Mouse (Mus musculus) left cerebral cortex, adult 8-10 months (tissue): Measurements from ENCODE around the gene Itprip. TPM values are rescaled to one million over a fixed set of nuclear protein-coding genes. Genes with fewer than 3 reads are reported as not detected.
"Not testable (repeated sequence)": the region's sequence is repeated elsewhere in the genome, so short reads cannot be mapped to it uniquely, and the experiment has no call there.

Experiments
- DNase-seq, 2 experiments: peaks; one replicate each; pipeline ENCODE4 v3.0.0; 2022; ENCODE audit warnings: low spot score in 2 of 2
- microRNA-seq, 2 experiments: library from miRNA; unstranded; fragments of <30 nt; microRNA quantifications; one replicate each; pipeline ENCODE4 v1.2.0; 2022
- total RNA-seq, 4 experiments: library from RNA; stranded (reverse); gene quantifications; 2 replicates each; pipeline ENCODE4 v1.2.4; 2022

Itprip gene
- total RNA-seq, 4 experiments from 2014 or later: 0.74 to 1.7 (median 1.2) TPM

- no peak for DNase-seq
Observed at GRCm38 (mm10) chr19:47853951-47854795, 64.9 kb downstream of the Itprip start.

- no peak for DNase-seq
Observed at GRCm38 (mm10) chr19:47853053-47853452, 66.0 kb downstream of the Itprip start.

- not testable (repeated sequence) for DNase-seq
Observed at GRCm38 (mm10) chr19:47852131-47852530, 67.0 kb downstream of the Itprip start.

GRCm38 (mm10) chr19:47849735-47850134, 69.4 kb downstream of the Itprip start:
- DNase-seq: no peak

Small RNAs within 50 kb of the gene (microRNA-seq; reads per million reads assigned to microRNA genes)
- 0 reads per million in 2 experiments for gene Gm22240

Other genes starting within 250 kb of the Itprip start
- under 1 TPM; 0.33 to 0.74 (median 0.47) TPM for gene Col17a1, start 227.2 kb downstream of the Itprip start, total RNA-seq
- gene Sfr1, start 187.6 kb downstream of the Itprip start, total RNA-seq: 10 to 100 TPM; 88.3 to 92.5 (median 89.9) TPM
- 10 to 100 TPM; 47.5 to 55.8 (median 51.4) TPM for gene Gsto1, start 64.3 kb downstream of the Itprip start, total RNA-seq
- gene Gsto2, start 53.8 kb downstream of the Itprip start, total RNA-seq: 1 to 10 TPM; 1.5 to 2.6 (median 2.2) TPM
- gene Cfap43, start within 50 bp of the Itprip start, total RNA-seq: 1 to 10 TPM in 2 of 4 experiments, under 1 TPM in 2; 0.46 to 1.2 (median 0.99) TPM
- gene Cfap58, start 18.4 kb upstream of the Itprip start, total RNA-seq: under 1 TPM; 0.15 to 0.39 (median 0.36) TPM